In the genomic region with DNA sequence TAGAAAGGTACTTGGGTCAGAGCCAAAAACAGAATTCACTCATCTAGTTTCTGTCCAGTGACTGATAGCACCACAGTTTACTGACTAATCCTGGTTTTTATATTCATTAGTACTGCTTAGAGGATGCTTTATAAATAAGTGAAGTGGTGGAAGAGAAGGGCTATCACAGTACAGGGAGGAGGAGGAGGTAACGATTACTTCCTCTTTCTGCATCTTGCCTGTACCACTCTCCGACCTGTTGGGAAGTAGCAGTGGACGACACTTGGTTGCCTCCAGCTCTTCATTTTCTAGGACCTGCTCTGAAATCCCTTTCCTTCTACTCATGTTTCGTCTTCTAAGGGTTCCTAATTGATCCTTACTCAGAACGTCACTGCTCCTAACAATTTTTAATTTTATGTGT, we compare ENCODE assay signal across 35 mouse cellular contexts.
"Had no signal": no experiment of that assay in that cellular context is flagged by ENCODE, and none has a peak within 500 bp of the region (broad histone marks: within the 10 kb centered on the region; RNA-seq: fewer than 3 reads in every experiment).

No protein-coding gene starts in this region.

- H3K9me3 ChIP-seq: heart, embryonic 10.5 days; heart, embryonic 12.5 days; heart, embryonic 13.5 days; heart, embryonic 15.5 days; hindbrain, embryonic 10.5 days; hindbrain, embryonic 12.5 days; hindbrain, embryonic 13.5 days; hindbrain, embryonic 15.5 days; intestine, embryonic 15.5 days; kidney, embryonic 15.5 days had no signal

- H3K4me2 ChIP-seq: heart, embryonic 11.5 days; heart, embryonic 12.5 days; heart, embryonic 13.5 days; heart, embryonic 15.5 days; hindbrain, embryonic 12.5 days; hindbrain, embryonic 13.5 days; hindbrain, embryonic 15.5 days; intestine, embryonic 15.5 days; kidney, embryonic 15.5 days had no signal

- H3K27ac ChIP-seq: heart, embryonic 10.5 days; heart, embryonic 13.5 days; heart, embryonic 15.5 days; hindbrain, embryonic 10.5 days; hindbrain, embryonic 12.5 days; hindbrain, embryonic 13.5 days; hindbrain, embryonic 15.5 days; hindbrain, postnatal 0 days; intestine, embryonic 15.5 days; kidney, embryonic 15.5 days; kidney, postnatal 0 days; layer of hippocampus, adult 2 months; left cerebral cortex, adult 2 months had no signal

- H3K9ac ChIP-seq: heart, embryonic 12.5 days; heart, embryonic 13.5 days; heart, embryonic 15.5 days; hindbrain, embryonic 12.5 days; hindbrain, embryonic 13.5 days; hindbrain, embryonic 15.5 days; intestine, embryonic 15.5 days; kidney, embryonic 15.5 days had no signal

- DNase-seq: heart, postnatal 10 days; heart, postnatal 14 days; heart, postnatal 36 days; heart, postnatal 4 days; kidney, adult 11 months; kidney, adult 18-20 months; kidney, adult 2 months; kidney, adult 8-10 months; kidney, adult 9 months; kidney, postnatal 10 days; kidney, postnatal 14 days; kidney, postnatal 25 days; kidney, postnatal 36 days; kidney, postnatal 4 days; layer of hippocampus, adult 9-11 months; layer of hippocampus, postnatal 36 days had no signal

- H3K4me3 ChIP-seq: heart, embryonic 10.5 days; heart, embryonic 12.5 days; heart, embryonic 13.5 days; heart, embryonic 15.5 days; hindbrain, embryonic 10.5 days; hindbrain, embryonic 12.5 days; hindbrain, embryonic 13.5 days; hindbrain, embryonic 15.5 days; intestine, embryonic 15.5 days; kidney, embryonic 15.5 days; layer of hippocampus, adult 2 months; left cerebral cortex, adult 2 months had no signal

- H3K27me3 ChIP-seq: heart, embryonic 12.5 days; heart, embryonic 13.5 days; heart, embryonic 15.5 days; hindbrain, embryonic 12.5 days; hindbrain, embryonic 13.5 days; hindbrain, embryonic 15.5 days; intestine, embryonic 15.5 days; kidney, embryonic 15.5 days had no signal

- H3K4me1 ChIP-seq: heart, embryonic 10.5 days; heart, embryonic 12.5 days; heart, embryonic 13.5 days; heart, embryonic 15.5 days; hindbrain, embryonic 10.5 days; hindbrain, embryonic 12.5 days; hindbrain, embryonic 13.5 days; hindbrain, embryonic 15.5 days; intestine, embryonic 15.5 days; kidney, embryonic 15.5 days had no signal

- H3K36me3 ChIP-seq: heart, embryonic 10.5 days; heart, embryonic 12.5 days; heart, embryonic 13.5 days; heart, embryonic 15.5 days; hindbrain, embryonic 10.5 days; hindbrain, embryonic 12.5 days; hindbrain, embryonic 13.5 days; hindbrain, embryonic 15.5 days; intestine, embryonic 15.5 days; kidney, embryonic 15.5 days had no signal

- ATAC-seq: hindbrain, embryonic 16.5 days; hindbrain, postnatal 0 days; inflammation-experienced regulatory T-cells, adult 6 months; intestine, embryonic 15.5 days; intestine, embryonic 16.5 days; intestine, postnatal 0 days had no signal
